Mouse (Mus musculus) brain, embryonic 14.5 days (tissue): ENCODE measurements around the gene Calml4. TPM values are rescaled to one million over a fixed set of nuclear protein-coding genes. Genes with fewer than 3 reads are reported as not detected.
A peak's percentile ranks its signal among the peaks of the same experiment; 100 is the strongest.
"Not testable (repeated sequence)": the region's sequence is repeated elsewhere in the genome, so short reads cannot be mapped to it uniquely, and the experiment has no call there.

ENCODE experiments used
- DNase-seq: peaks from one replicate; pipeline ENCODE4 v3.0.0-alpha.2; 2011; ENCODE audit warnings: low read depth
- CTCF ChIP-seq: fragments of 200-500 bp; IDR thresholded peaks from 2 replicates; pipeline ENCODE4 v1.5.1; 2012; ENCODE audit warnings: inconsistent platforms, mild to moderate bottlenecking, moderate library complexity, borderline replicate concordance; ENCODE audit not compliant: insufficient read depth, insufficient read length; ENCODE audit errors: extremely low read depth
- POLR2A ChIP-seq: fragments of 200-500 bp; IDR thresholded peaks from 2 replicates; pipeline ENCODE4 v1.6.1; 2012; ENCODE audit warnings: mild to moderate bottlenecking, inconsistent platforms, borderline replicate concordance; ENCODE audit not compliant: poor library complexity, insufficient read depth, insufficient read length, severe bottlenecking; ENCODE audit errors: extremely low read depth
- polyA plus RNA-seq: library from polyadenylated mRNA; depleted of rRNA; stranded (reverse); fragments of >200 nt; gene quantifications from 2 replicates; pipeline ENCODE4 v1.2.3, GENCODE M21; 2012

Gene Calml4
- polyA plus RNA-seq, 1 experiment = 13.3 TPM

- peak; percentile 96 for DNase-seq
- TF ChIP-seq CTCF (no peak), POLR2A (peak; percentile 64; the same call in 1 of the 2 replicates)
Observed at GRCm38 (mm10) chr9:62838506-62839171, 19.2 kb upstream of the Calml4 start, which contains the start of gene Cln6. Cln6 (plus strand) TSS chr9:62838785.

DNA sequence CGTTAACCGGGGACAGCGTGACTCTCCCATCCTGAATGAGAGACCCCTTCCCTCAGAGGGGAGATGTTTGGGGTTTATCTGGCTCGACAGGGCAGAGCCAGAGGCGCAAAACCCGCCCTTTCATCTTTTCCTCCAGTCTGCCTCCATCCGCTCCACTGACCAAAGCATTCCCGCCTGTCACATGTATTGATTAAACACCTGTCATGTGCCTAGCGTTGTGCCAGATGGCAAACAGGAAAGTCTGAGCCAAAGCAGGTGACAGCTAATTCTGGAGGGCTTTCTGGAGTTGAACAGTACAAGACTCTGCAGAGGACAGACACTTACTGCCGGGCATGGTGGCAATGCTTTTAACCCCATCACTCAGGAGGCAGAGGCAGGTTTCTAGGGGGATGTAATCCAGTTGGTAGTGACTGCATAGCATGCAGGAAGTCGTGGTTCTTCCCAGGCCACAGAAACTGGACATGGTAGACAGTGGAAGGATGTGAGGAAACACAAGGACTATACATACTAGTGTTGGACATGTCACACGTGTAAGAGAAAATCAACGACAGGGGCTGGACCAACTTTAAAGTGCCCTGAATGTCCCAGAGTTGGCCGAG, 18.6 kb upstream of the Calml4 start:
- TF ChIP-seq POLR2A = no peak
- TF ChIP-seq CTCF = no peak
- peak; percentile 75 for DNase-seq

DNA sequence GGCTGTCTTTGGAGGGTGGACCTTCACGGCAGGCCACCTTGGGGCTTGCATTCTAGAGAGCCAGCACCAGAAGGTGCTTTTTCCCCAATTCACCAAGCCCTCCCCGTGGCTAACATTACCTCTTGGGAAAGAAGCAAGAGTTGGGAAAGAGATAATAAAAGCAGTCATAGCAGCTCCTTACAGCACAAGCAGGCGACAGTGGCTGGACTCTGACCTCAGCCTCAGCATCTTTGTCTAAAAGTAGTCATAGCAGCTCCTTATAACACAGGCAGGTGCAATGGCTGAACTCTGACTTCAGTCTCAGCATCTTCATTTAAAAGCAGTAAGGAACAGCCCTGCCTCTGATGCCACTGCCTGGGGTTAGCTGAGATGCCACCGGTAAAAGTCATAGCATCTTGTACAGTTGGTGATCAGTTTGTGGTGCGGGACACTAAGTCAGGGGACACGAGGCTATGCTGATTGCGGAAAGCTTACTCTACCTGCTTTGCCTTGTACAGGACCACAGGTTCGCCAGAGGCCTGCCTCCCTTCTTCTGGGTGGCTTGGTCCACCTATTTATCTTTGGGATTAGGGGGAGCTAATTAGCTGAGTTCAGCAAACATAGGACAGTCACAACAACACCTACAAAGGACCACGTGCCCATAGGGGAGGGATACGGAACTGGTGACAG, 14.4 kb upstream of the Calml4 start:
- no peak for TF ChIP-seq POLR2A
- no peak for TF ChIP-seq CTCF
- no peak for DNase-seq

DNA sequence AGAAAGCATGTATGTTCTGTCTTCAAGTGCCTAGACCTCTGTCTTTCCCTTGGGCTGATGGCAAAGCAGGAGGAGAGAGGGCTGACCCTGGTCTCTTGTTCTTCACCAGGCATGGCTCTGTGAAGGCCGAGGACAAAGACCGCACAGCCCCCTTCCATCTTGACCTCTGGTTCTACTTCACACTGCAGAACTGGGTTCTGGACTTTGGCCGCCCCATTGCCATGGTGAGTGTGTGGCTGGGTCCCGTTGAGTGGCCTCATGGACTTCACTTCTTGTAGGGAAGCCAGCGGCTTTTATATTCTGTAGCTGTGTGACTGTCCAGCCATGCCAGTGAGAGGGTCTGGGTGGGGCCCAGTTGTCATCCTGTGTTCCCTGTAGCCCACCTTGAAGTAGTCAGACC, 13.4 kb upstream of the Calml4 start:
- TF ChIP-seq POLR2A (no peak), CTCF (no peak)
- no peak for DNase-seq

- TF ChIP-seq CTCF = peak; percentile 99
- no peak for TF ChIP-seq POLR2A
- peak; percentile 86 for DNase-seq
Observed at GRCm38 (mm10) chr9:62847694-62848093, 10.2 kb upstream of the Calml4 start.

GRCm38 (mm10) chr9:62848641-62849040, 9.2 kb upstream of the Calml4 start:
- no peak for TF ChIP-seq POLR2A
- TF ChIP-seq CTCF = no peak
- DNase-seq = no peak

- TF ChIP-seq CTCF = no peak
- DNase-seq = no peak
Observed at GRCm38 (mm10) chr9:62851571-62851970, 6.3 kb upstream of the Calml4 start.

GRCm38 (mm10) chr9:62854483-62854882, 3.4 kb upstream of the Calml4 start:
- DNase-seq = no peak
- no peak for TF ChIP-seq POLR2A
- TF ChIP-seq CTCF = no peak

- TF ChIP-seq CTCF = no peak
- no peak for TF ChIP-seq POLR2A
- DNase-seq = no peak
Observed at GRCm38 (mm10) chr9:62857216-62857615, 664 bp upstream of the Calml4 start.

GRCm38 (mm10) chr9:62858266-62859019, 563 bp downstream of the Calml4 start:
- no peak for TF ChIP-seq CTCF
- TF ChIP-seq POLR2A = no peak
- DNase-seq = no peak

DNA sequence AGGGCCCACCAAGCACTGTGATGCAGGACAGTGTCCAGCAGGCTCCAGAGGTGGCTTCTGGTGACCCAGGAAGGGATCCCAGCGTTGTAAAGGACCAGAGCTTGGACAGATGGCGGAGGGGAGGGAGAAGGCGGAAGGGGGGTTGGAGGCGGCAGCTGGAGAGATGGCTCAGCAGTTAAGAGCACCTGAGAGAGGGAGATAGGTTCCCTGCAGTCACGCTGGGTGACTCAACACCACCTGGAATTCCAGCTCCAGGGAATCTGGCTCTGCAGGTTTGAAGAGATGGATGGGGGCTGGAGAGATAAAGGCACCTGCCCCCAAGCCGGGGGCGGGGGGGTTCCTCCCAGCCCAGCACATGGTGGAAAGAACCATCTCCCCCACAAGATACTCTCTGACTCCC, 2.2 kb downstream of the Calml4 start:
- DNase-seq = not testable (repeated sequence)
